Mouse (Mus musculus): ENCODE data around the gene Gm136. TPM values are rescaled to one million over a fixed set of nuclear protein-coding genes. Genes with fewer than 3 reads are reported as not detected.

Gene Gm136
- polyA plus RNA-seq (2014; fragmentation: Nextera tagmentation; extraction: Ambion mirVana): not detected in 2 replicates

DNA sequence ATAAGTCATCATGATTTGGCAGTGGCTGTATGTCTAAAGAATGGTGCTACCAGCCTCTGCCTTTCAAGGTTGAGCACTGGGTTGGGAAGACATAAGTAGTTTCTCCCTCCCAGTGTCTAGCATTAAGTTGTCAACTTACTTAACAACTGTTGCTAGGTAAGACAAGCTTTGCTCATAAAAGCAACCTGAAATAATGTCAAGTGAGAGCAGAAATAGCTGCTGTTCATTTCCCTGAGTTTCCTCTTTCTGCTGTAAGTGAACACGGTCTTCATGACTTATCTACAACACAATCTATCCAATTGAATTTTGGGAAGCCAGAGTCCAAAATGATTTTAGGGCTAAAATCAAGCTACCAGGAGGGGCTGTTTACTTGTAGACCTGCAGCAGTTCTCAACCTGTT lies at the start of gene Gm136:
Gene Gm136, minus strand, starts transcription at position 101 of the 400 bp plus-strand sequence.
- WGBS: 84% methylated on average over 1 of the region's 1 CpGs
- no peaks in the 10 kb centered on the region for H3K36me3 ChIP-seq (ENCODE audit: control insufficient read depth, insufficient read depth, low read length)
- no peaks in the 10 kb centered on the region for H3K4me1 ChIP-seq (ENCODE audit: control insufficient read depth, insufficient read depth, low read length)
- H3K27me3 ChIP-seq (ENCODE audit: control insufficient read depth, insufficient read depth, low read length): no peaks in the 10 kb centered on the region
- no peaks in the 10 kb centered on the region for H3K9me3 ChIP-seq (ENCODE audit: control insufficient read depth, low read depth, low read length)
- H3K4me2 ChIP-seq (replicated peaks; ENCODE audit: low read depth, low read length): no peak within 1 kb of the TSS
- ATAC-seq (ENCODE audit: insufficient number of reproducible peaks, insufficient read depth, low FRiP score, low read depth): no peak
- H3K4me3 ChIP-seq (ENCODE audit: low read depth, low read length): no peak within 1 kb of the TSS
- H3K27ac ChIP-seq (ENCODE audit: low read length): no peak within 1 kb of the TSS
- H3K9ac ChIP-seq (replicated peaks; ENCODE audit: low read depth, low read length): no peak within 1 kb of the TSS

DNA sequence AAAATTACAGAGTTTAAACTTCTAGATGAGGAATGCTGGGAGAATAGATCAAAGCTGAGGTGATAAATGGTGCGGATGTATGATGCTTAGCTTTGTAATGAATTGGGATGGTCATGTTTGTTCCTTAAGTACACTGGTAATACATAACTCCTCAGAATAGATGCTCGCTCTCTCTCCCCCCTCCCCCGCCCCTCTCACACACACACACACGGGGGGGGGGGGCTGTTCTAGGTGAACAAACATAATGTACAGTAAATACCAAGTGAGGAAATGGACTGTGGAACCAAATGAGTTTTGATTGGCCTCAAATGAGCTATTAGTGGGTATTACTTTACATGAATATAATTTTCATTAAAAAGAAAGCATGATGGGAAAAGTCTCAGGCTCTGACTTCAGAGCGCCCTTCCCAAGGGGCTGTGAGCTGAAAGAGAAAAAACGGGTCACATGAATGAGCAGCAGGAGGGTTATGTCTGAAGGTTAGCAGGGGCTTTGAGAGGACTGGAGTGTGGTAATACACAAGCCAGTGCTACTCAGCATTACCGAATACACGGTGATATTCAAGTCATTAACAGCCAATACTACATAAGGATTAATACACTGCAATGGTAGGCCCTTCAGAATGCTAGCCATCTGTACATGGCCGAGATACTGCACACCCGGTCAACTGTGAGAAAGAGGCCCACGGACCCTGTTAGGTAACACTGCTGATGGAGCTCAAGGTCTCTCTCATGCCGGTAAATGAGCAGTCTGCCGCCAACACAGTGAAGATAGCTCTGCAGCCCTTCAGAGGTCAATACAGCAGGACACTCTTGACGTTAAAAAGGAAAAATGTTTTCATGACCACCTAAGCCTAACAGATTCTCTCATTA lies 45.3 kb upstream of the Gm136 start:
- H3K9ac ChIP-seq (replicated peaks; ENCODE audit: low read depth, low read length): no peak overlapping the region
- H3K9me3 ChIP-seq (ENCODE audit: control insufficient read depth, low read depth, low read length): no peaks in the 10 kb centered on the region
- no peak for ATAC-seq (ENCODE audit: insufficient number of reproducible peaks, insufficient read depth, low FRiP score, low read depth)
- peaks cover 15% of the 10 kb centered on the region for H3K36me3 ChIP-seq (ENCODE audit: control insufficient read depth, insufficient read depth, low read length)
- H3K4me1 ChIP-seq (ENCODE audit: control insufficient read depth, insufficient read depth, low read length): 0 out of 2 replicates have a peak, but pooled peaks cover 3% of the 10 kb centered on the region
- no peaks in the 10 kb centered on the region for H3K27me3 ChIP-seq (ENCODE audit: control insufficient read depth, insufficient read depth, low read length)
- no peak overlapping the region for H3K27ac ChIP-seq (ENCODE audit: low read length)
- no peak overlapping the region for H3K4me3 ChIP-seq (ENCODE audit: low read depth, low read length)
- no peak overlapping the region for H3K4me2 ChIP-seq (replicated peaks; ENCODE audit: low read depth, low read length)
- WGBS: 80% methylated on average over 14 of the region's 14 CpGs

DNA sequence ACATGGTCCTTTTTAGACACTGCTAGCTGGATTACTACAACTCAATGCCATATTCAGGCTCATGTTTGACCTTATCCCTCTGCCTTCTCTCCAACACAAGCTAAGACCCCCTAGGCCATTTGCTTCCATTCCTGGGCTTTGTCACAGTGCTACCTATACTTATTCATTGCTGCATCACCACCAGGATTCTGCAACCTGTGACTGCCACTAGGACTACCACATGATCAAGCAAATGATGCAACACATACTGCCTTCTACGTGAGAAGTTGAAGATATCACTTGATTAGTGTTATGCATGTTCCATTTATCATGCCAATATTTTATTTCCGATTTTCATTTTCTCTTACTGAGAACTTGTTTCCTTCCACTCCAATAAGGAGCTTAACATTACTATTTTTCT lies 41.9 kb upstream of the Gm136 start:
- H3K27me3 ChIP-seq (ENCODE audit: control insufficient read depth, insufficient read depth, low read length): no peaks in the 10 kb centered on the region
- no peak overlapping the region for H3K4me2 ChIP-seq (replicated peaks; ENCODE audit: low read depth, low read length)
- no peak for ATAC-seq (ENCODE audit: insufficient number of reproducible peaks, insufficient read depth, low FRiP score, low read depth)
- 0 out of 2 replicates have a peak, but pooled peaks cover 3% of the 10 kb centered on the region for H3K4me1 ChIP-seq (ENCODE audit: control insufficient read depth, insufficient read depth, low read length)
- no peaks in the 10 kb centered on the region for H3K9me3 ChIP-seq (ENCODE audit: control insufficient read depth, low read depth, low read length)
- H3K36me3 ChIP-seq (ENCODE audit: control insufficient read depth, insufficient read depth, low read length): no peaks in the 10 kb centered on the region
- no peak overlapping the region for H3K27ac ChIP-seq (ENCODE audit: low read length)
- H3K9ac ChIP-seq (replicated peaks; ENCODE audit: low read depth, low read length): no peak overlapping the region
- H3K4me3 ChIP-seq (ENCODE audit: low read depth, low read length): no peak overlapping the region
- WGBS: 92% methylated on average over 2 of the region's 2 CpGs

DNA sequence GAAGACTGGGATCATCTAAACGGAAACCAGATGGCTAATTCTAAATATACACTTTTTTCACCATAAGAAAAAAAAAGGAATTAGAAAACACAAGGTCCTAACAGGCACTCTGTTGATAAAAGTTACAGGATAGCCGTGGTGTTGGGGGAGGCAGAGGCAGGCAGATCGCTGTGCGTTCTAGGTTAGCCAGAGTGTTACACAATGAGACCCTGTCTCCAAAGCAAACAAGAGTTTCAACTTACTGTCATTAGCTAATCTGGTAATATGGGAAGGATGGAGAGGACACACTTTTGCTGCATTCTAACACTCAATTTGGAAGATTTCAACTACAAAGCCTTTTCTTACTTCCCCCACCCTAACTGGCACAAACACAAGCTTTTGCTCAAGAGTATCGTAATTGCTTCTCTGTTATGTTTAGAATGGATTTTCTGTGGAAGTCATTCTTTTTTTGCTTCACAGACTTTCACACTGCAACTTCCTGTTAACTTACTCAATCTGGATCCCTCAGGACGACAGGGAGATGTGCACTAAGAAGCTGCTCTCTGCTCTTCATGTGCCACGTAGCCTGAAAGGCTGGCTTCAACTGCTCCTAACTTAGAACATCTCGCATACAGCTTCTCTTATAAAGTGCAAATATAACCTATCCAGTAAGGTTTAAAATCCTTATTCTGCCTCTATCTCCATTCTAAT lies 41.4 kb upstream of the Gm136 start:
- Histone ChIP-seq H3K4me2 (replicated peaks; ENCODE audit: low read depth, low read length) (no peak overlapping the region), H3K9ac (replicated peaks; ENCODE audit: low read depth, low read length) (no peak overlapping the region), H3K9me3 (ENCODE audit: control insufficient read depth, low read depth, low read length) (no peaks in the 10 kb centered on the region), H3K4me1 (ENCODE audit: control insufficient read depth, insufficient read depth, low read length) (0 out of 2 replicates have a peak, but pooled peaks cover 3% of the 10 kb centered on the region), H3K27me3 (ENCODE audit: control insufficient read depth, insufficient read depth, low read length) (no peaks in the 10 kb centered on the region), H3K27ac (ENCODE audit: low read length) (no peak overlapping the region), H3K36me3 (ENCODE audit: control insufficient read depth, insufficient read depth, low read length) (no peaks in the 10 kb centered on the region), H3K4me3 (ENCODE audit: low read depth, low read length) (no peak overlapping the region)
- no peak for ATAC-seq (ENCODE audit: insufficient number of reproducible peaks, insufficient read depth, low FRiP score, low read depth)
- 71% methylated on average over 8 of the region's 8 CpGs for WGBS

DNA sequence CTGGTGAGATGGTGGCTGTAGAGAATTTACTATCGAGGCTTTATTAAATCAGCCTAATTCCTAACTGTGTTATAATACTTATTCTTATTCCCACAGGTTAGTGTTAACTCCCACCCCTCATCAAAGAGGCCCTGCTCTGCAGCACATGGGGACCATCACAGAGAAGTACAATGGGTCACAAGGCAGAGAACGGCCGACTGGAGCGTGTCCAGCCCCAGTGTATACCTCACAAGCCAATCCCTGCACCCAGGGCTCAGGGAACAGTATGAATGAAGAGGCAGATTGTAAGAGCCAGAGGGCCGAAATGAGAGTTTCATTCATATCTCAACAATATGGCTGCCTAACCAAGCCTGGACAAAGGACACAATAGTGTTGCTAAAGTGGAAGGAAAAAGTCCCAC lies 40.2 kb upstream of the Gm136 start:
- Histone ChIP-seq H3K4me3 (ENCODE audit: low read depth, low read length) (no peak overlapping the region), H3K4me2 (replicated peaks; ENCODE audit: low read depth, low read length) (no peak overlapping the region), H3K9me3 (ENCODE audit: control insufficient read depth, low read depth, low read length) (no peaks in the 10 kb centered on the region), H3K4me1 (ENCODE audit: control insufficient read depth, insufficient read depth, low read length) (0 out of 2 replicates have a peak, but pooled peaks cover 3% of the 10 kb centered on the region), H3K9ac (replicated peaks; ENCODE audit: low read depth, low read length) (no peak overlapping the region), H3K27ac (ENCODE audit: low read length) (no peak overlapping the region), H3K36me3 (ENCODE audit: control insufficient read depth, insufficient read depth, low read length) (no peaks in the 10 kb centered on the region), H3K27me3 (ENCODE audit: control insufficient read depth, insufficient read depth, low read length) (no peaks in the 10 kb centered on the region)
- no peak for ATAC-seq (ENCODE audit: insufficient number of reproducible peaks, insufficient read depth, low FRiP score, low read depth)
- WGBS: 88% methylated on average over 5 of the region's 5 CpGs

DNA sequence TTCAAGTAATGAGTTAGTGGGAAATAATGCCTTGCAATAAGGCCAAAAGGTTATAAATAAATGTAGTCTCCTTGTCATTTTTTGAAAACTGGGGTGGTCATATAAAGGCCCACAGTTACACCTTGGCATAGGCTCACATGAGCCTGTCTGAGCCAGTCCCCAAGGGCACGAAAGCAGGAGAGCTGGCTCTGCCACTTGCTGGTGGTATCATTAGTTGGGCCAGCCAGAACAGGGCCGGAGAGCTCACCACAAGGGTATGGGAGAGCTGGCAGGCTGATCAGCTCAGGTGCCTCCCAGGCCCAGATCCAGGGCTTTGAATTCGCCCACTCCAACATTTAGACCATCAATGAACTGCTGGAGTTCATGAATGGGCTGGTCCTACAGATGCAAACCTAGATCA lies 30.4 kb upstream of the Gm136 start:
- H3K4me3 ChIP-seq (ENCODE audit: low read depth, low read length): no peak overlapping the region
- no peaks in the 10 kb centered on the region for H3K36me3 ChIP-seq (ENCODE audit: control insufficient read depth, insufficient read depth, low read length)
- no peak for ATAC-seq (ENCODE audit: insufficient number of reproducible peaks, insufficient read depth, low FRiP score, low read depth)
- 91% methylated on average over 3 of the region's 3 CpGs for WGBS
- no peak overlapping the region for H3K27ac ChIP-seq (ENCODE audit: low read length)
- no peaks in the 10 kb centered on the region for H3K27me3 ChIP-seq (ENCODE audit: control insufficient read depth, insufficient read depth, low read length)
- no peaks in the 10 kb centered on the region for H3K4me1 ChIP-seq (ENCODE audit: control insufficient read depth, insufficient read depth, low read length)
- H3K9ac ChIP-seq (replicated peaks; ENCODE audit: low read depth, low read length): no peak overlapping the region
- H3K9me3 ChIP-seq (ENCODE audit: control insufficient read depth, low read depth, low read length): no peaks in the 10 kb centered on the region
- H3K4me2 ChIP-seq (replicated peaks; ENCODE audit: low read depth, low read length): no peak overlapping the region

DNA sequence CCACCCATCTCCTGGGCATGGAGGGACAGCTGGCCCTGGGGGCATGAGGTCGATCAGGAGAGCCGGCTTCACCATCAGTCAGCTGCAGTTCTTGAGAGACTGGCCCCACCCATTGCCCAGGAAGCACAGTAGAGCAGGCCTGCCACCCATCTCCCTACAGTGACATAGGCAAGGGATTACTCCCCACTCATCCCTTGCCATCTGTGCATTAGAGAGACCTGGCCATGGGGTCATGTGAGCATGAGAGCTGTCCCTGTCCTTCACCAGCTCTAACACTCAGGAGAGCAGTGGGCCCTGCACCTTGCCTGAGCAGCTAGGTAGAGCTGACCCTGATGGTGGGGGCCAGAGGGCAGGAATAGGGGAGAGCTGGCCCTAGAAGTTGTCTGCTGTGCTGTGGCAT lies 29.6 kb upstream of the Gm136 start:
- 53% methylated on average over 2 of the region's 2 CpGs for WGBS
- H3K27me3 ChIP-seq (ENCODE audit: control insufficient read depth, insufficient read depth, low read length): no peaks in the 10 kb centered on the region
- no peak overlapping the region for H3K4me2 ChIP-seq (replicated peaks; ENCODE audit: low read depth, low read length)
- no peak overlapping the region for H3K4me3 ChIP-seq (ENCODE audit: low read depth, low read length)
- H3K9me3 ChIP-seq (ENCODE audit: control insufficient read depth, low read depth, low read length): no peaks in the 10 kb centered on the region
- no peak overlapping the region for H3K27ac ChIP-seq (ENCODE audit: low read length)
- H3K4me1 ChIP-seq (ENCODE audit: control insufficient read depth, insufficient read depth, low read length): no peaks in the 10 kb centered on the region
- no peaks in the 10 kb centered on the region for H3K36me3 ChIP-seq (ENCODE audit: control insufficient read depth, insufficient read depth, low read length)
- no peak for ATAC-seq (ENCODE audit: insufficient number of reproducible peaks, insufficient read depth, low FRiP score, low read depth)
- no peak overlapping the region for H3K9ac ChIP-seq (replicated peaks; ENCODE audit: low read depth, low read length)

DNA sequence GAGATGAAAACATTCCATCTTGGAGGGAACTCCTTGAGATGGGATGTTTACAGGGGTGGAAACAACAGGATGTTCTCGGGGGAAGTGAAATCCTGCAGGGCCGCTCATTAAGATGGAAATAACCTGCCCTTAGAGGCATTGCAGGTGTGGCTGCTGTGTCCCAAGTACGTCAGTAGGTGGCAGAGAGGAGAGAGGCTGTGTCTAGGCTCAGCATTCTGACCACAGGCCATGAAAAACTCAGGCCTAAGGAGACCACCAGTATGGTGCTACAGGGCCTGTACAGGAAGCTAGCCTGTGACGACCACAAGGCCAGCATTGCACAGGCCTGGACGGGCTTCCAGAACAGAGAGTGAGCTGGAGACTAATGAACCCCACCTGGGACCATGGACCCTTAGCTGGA lies 28.8 kb upstream of the Gm136 start:
- Histone ChIP-seq H3K4me3 (ENCODE audit: low read depth, low read length) (no peak overlapping the region), H3K4me1 (ENCODE audit: control insufficient read depth, insufficient read depth, low read length) (no peaks in the 10 kb centered on the region), H3K9ac (replicated peaks; ENCODE audit: low read depth, low read length) (no peak overlapping the region), H3K4me2 (replicated peaks; ENCODE audit: low read depth, low read length) (no peak overlapping the region), H3K9me3 (ENCODE audit: control insufficient read depth, low read depth, low read length) (no peaks in the 10 kb centered on the region), H3K27ac (ENCODE audit: low read length) (no peak overlapping the region), H3K36me3 (ENCODE audit: control insufficient read depth, insufficient read depth, low read length) (no peaks in the 10 kb centered on the region), H3K27me3 (ENCODE audit: control insufficient read depth, insufficient read depth, low read length) (no peaks in the 10 kb centered on the region)
- 59% methylated on average over 5 of the region's 5 CpGs for WGBS
- ATAC-seq (ENCODE audit: insufficient number of reproducible peaks, insufficient read depth, low FRiP score, low read depth): no peak
